Mouse (Mus musculus) Patski (cell line): ENCODE data around the gene Capza3. TPM values are rescaled to one million over a fixed set of nuclear protein-coding genes. Genes with fewer than 3 reads are reported as not detected.

Experiments
- ATAC-seq: fragments of 100-300 bp; one replicate; pipeline ENCODE4 v1.8.0; 2021
- CTCF ChIA-PET: fragments of 350-600 bp; sonication (Branson Sonifier 250); formaldehyde crosslinking; loops from one replicate; lab custom pipeline; 2022; ENCODE audit warnings: inconsistent platforms; lab: Charles Lee
- POLR2A ChIA-PET: fragments of 350-600 bp; sonication (Branson Sonifier 250); formaldehyde crosslinking; loops from one replicate; lab custom pipeline; 2022; ENCODE audit warnings: antibody characterized with exemption, inconsistent platforms; lab: Charles Lee
- DNase-seq: peaks from one replicate; pipeline ENCODE4 v3.0.0-alpha.2; 2011; ENCODE audit warnings: low read depth, low spot score
- H3K27me3 ChIP-seq: fragments of 371-371 bp; one replicate; pipeline ENCODE4 v1.5.1; 2021
- CTCF ChIP-seq: fragments of 100-300 bp; IDR thresholded peaks from one replicate; pipeline ENCODE4 v1.5.1; 2021
- in situ Hi-C: fragments of 300-500 bp; cut with MboI; formaldehyde crosslinking; loops from 3 replicates; pipeline ENCODE4 v1.11.1; 2018; ENCODE audit warnings: low pct_unique_long_range_greater_than_20kb, mixed read lengths
- polyA plus RNA-seq: library from polyadenylated mRNA; unstranded; gene quantifications from one replicate; pipeline ENCODE4 v1.2.3, GENCODE M21; 2021

The Capza3 gene
- polyA plus RNA-seq, result not detected

DNA sequence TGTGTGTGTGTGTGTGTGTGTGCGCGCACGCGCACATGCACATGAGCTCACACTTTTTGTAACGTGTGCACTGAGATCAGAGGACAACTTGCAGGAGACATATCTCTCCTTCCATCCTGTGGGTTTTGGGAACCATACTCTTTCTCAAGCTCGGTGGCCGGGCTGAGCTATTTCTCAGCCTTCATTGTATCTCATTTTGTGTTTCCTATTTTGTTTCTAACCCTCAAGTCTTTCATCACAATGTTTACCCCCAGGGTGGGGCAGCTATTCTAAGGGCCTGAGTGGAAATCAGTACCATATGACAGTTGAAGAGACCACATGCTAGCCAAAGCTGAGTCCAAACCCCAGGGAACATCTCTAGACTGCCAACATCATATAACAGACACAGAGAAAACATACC lies at the start of gene Capza3:
Capza3 (plus strand) TSS at position 301 of the 400 bp plus-strand sequence.
- in situ Hi-C loops, result no loop called here
- no peak for ATAC-seq
- TF ChIP-seq CTCF, result no peak
- DNase-seq, result no peak
- POLR2A ChIA-PET, result interaction anchor here (0.9 kb wide), 1 partner anchor 243 kb away, joined by 14 read pairs; no protein-coding TSS in a partner anchor
- CTCF ChIA-PET, result interaction anchor here (1.2 kb wide), 1 partner anchor 22 kb away, joined by 3 read pairs; no protein-coding TSS in a partner anchor
- no peaks in the 10 kb centered on the region for H3K27me3 ChIP-seq

DNA sequence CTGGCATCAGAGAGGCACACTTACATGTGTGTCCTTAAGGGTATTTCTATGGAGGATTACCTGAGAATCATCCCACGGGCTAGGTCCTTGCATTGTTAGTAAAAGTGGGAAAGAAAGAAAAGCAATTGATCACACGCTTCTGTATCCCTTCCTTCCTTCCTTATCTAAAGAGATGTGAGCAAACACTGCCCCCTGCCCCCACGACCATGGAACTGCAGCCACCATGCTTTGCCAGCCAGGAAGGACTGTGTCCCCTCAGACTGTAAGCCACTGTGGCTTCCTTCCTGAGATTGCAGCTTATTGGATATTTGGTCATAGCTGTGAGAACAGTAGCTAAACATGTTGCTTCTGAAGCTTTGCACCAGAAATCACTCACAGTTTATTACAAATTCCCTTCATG lies 35.9 kb upstream of the Capza3 start:
- POLR2A ChIA-PET, result no interaction called here
- no peaks in the 10 kb centered on the region for H3K27me3 ChIP-seq
- CTCF ChIA-PET, result no interaction called here
- no peak for TF ChIP-seq CTCF
- no peak for ATAC-seq
- in situ Hi-C loops, result no loop called here
- no peak for DNase-seq

DNA sequence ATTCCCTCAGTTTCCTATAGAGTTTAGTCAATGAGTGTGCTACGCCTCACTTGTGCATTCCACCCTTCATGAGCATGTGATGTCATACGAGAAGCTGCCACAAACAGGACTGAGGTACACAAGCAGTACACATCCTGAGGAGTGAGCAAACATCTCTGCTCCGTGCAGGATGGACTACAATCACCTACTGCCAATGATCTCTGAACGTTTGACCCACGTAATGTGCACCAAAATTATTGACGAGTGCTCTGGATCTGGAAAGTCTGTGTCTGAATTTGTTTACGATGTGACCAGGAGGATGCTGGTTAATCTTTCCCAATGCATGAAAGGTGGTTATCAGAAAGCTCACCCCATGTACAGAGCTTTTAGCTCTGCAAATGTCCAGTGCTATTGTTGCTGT lies 16.6 kb upstream of the Capza3 start:
- ChIA-PET POLR2A (no interaction called here), CTCF (interaction anchor here (1.8 kb wide), 1 partner anchor 39 kb away, joined by 4 read pairs; no protein-coding TSS in a partner anchor)
- ATAC-seq (no peak), DNase-seq (no peak)
- in situ Hi-C loops, result no loop called here
- no peak for TF ChIP-seq CTCF
- H3K27me3 ChIP-seq, result no peaks in the 10 kb centered on the region

DNA sequence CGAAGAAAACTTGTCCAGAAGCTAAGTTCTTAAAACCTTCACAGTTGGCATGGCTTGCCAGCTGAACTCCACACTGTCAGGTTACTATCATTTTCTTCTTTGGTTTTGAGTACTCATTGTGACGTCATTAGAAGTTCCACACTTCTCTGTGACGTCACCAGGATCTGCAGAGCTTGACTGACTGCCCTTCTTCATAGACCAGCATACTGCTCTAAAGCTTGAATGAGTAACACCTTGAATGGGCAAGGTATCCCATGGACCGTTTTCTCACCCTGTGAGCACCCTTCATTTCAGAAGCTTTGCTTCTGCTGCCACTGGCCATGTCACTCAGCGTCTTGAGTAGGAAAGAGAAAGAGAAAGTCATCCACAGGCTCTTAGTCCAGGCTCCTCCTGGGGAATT lies 305 bp downstream of the Capza3 start, which contains the start of gene Plcz1:
Plcz1 (minus strand) TSS at position 101 of the 400 bp plus-strand sequence.
- no peaks in the 10 kb centered on the region for H3K27me3 ChIP-seq
- DNase-seq, result no peak
- POLR2A ChIA-PET, result no interaction called here

DNA sequence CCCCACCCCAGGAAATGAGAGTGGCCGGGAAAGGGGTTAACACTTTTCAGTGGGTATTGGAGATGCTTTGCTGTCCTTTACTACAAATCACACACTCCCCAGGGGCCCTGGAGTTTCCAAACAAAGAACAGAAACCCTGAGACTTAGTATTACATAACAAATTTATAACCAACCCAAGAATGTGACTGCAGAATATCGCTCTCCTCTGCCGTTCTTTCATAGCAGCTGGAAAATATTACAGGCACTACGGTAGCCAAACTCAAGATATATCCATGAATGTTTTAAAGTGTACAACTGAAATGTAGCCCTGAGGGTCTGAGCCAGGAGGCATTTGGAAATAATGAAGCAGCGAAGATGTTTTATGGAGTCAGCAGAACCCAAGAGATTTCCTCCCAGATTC lies 10.4 kb downstream of the Capza3 start:
- DNase-seq (no peak), ATAC-seq (no peak)
- no peak for TF ChIP-seq CTCF
- in situ Hi-C loops, result no loop called here
- no peaks in the 10 kb centered on the region for H3K27me3 ChIP-seq
- ChIA-PET CTCF (interaction anchor here (0.6 to 1.2 kb wide), 2 partner anchors 13 to 33 kb away, joined by 3 read pairs; no protein-coding TSS in a partner anchor), POLR2A (no interaction called here)

More for the DNA sequence above, 305 bp downstream of the Capza3 start, which contains the start of gene Plcz1:
- in situ Hi-C loops, result no loop called here
- ATAC-seq, result no peak
- TF ChIP-seq CTCF, result no peak
- CTCF ChIA-PET, result interaction anchor here (1.2 kb wide), 2 partner anchors 9 to 23 kb away, joined by 3 to 4 read pairs; no protein-coding TSS in a partner anchor

DNA sequence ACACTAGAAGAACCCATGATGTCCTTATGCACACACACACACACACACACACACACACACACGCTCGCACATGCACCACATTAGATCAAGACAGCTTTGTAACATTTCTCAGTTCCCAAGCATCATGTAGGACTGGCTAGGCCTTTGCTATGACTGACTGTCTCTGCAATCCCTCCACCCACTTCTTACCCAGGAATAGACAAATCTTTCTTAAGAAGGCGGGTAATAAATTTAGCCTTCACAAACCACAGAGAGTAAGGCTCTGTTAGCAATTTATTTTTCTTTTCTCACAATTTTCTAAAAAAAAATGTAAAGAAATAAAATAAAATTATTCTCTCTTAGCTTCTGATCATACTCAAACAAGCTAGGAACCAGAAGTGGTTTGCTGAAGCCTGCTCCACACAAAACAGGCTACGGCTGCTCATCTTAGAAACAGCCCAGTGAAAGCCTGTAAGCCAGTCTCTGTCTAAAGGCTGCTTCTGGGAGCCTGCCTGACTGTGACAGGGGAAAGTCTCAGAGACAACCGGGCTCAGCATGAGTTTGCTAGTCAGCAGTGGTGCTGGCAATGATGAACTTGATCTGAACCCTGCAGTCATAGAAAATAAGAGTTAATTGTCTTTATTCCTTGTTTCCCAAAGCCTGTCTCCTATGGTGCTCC lies 13.3 kb downstream of the Capza3 start:
- ATAC-seq (no peak), DNase-seq (no peak)
- TF ChIP-seq CTCF, result no peak
- no peaks in the 10 kb centered on the region for H3K27me3 ChIP-seq
- POLR2A ChIA-PET, result no interaction called here
- CTCF ChIA-PET, result interaction anchor here (1.1 kb wide), 1 partner anchor 10 kb away, joined by 3 read pairs; no protein-coding TSS in a partner anchor
- in situ Hi-C loops, result no loop called here

DNA sequence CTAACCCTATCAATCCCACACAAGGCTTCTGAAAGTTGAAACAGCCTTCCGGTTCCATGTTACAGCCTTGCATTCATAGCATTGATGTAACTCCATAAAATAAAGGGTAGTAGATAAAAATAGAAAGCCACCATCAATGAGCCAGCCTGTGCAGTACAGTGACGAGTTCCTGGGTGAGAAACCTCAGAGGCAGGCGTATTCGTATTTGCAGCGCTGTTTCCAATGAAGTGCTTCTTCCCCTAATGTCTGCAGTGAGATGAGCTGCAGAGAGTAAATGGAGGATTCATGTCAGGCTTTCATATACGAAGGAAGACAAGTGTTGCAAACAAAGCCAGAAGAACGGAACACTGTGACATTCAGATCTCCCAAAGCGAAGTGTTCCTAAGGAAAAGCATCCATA lies 28.1 kb downstream of the Capza3 start:
- ATAC-seq (no peak), DNase-seq (no peak)
- ChIA-PET POLR2A (no interaction called here), CTCF (no interaction called here)
- H3K27me3 ChIP-seq, result peaks cover 4% of the 10 kb centered on the region
- in situ Hi-C loops, result no loop called here
- TF ChIP-seq CTCF, result no peak

DNA sequence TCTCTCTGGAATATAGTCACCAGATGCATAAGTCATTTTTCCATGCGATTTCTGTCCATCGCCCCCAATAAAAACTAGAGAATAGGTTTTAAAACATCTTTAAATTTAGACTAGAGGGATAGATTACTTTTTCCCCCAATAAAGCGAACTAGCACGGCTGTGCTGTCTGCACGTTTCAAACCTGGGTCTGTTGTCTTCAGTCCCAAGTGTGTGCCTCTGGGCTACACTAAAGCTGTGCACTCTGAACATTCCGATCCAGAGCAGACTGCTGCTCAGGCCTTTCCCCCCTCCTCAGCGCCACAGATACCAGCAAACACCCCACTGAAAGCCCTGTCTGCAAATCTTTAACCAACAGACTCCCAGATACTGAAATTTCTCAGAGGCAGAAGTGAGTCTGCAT lies 39.9 kb downstream of the Capza3 start:
- ATAC-seq (no peak), DNase-seq (no peak)
- ChIA-PET CTCF (interaction anchor here (1.2 kb wide), 1 partner anchor 9 kb away, joined by 5 read pairs; no protein-coding TSS in a partner anchor), POLR2A (no interaction called here)
- TF ChIP-seq CTCF, result no peak
- in situ Hi-C loops, result no loop called here
- H3K27me3 ChIP-seq, result no peaks in the 10 kb centered on the region

DNA sequence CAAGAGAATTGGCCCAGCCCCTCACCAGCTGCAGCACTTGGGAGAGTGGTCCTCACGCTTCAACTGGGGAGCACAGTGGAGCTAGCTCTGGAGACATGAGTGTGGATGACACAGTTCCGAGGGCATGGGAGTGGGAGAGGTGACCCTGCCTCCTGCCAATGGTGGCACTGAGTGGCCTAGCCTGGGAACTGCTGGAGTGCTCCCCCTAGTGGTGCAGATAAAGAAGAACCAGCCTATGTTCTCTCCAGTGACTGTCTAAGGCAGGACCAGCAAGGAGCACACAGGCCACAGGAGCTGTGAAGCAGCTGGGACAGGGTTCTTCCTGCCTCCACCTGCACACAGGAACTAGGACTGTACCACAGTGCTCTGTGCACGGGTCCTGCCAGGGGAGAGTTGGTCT lies 40.7 kb downstream of the Capza3 start:
- no peaks in the 10 kb centered on the region for H3K27me3 ChIP-seq
- CTCF ChIA-PET, result interaction anchor here (0.7 to 1.2 kb wide), 2 partner anchors 9 to 279 kb away, joined by 3 to 5 read pairs; no protein-coding TSS in a partner anchor
- in situ Hi-C loops, result no loop called here
- TF ChIP-seq CTCF, result peak; percentile 28
- POLR2A ChIA-PET, result interaction anchor here (0.5 kb wide), 1 partner anchor 223 kb away, joined by 3 read pairs; no protein-coding TSS in a partner anchor
- no peak for ATAC-seq
- DNase-seq, result no peak

DNA sequence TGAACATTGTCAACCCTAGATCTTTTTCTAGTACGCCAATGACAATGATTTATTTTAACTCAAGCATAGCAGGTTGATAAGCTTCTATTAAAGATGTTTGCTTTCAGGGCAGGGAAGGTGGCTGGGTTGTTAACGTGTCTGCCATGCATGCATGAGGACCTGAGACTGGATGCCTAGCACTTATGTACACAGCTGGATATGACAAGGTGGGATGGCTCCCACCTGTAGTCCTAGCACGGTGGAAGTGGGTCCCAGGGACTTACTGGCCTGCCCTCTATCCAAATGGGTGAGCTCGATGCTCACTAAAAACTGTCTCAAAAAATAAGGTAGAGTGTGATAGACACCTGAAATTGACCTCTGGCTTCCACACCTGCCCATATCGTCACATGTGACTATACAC lies 48.8 kb downstream of the Capza3 start:
- ChIA-PET CTCF (interaction anchor here (2.2 kb wide), 1 partner anchor 8 kb away, joined by 5 read pairs; no protein-coding TSS in a partner anchor), POLR2A (no interaction called here)
- no peak for TF ChIP-seq CTCF
- DNase-seq (no peak), ATAC-seq (no peak)
- no peaks in the 10 kb centered on the region for H3K27me3 ChIP-seq
- in situ Hi-C loops, result no loop called here

Other genes with a start within 250 kb of the Capza3 start
- not detected for gene Plcz1, start 205 bp downstream of the Capza3 start, polyA plus RNA-seq